Mouse (Mus musculus) ovary, postnatal 36 days (tissue): Measurements from ENCODE around the gene Cyp4a12a.
"Not testable (repeated sequence)": the region's sequence is repeated elsewhere in the genome, so short reads cannot be mapped to it uniquely, and the experiment has no call there.

ENCODE experiments used
- DNase-seq: peaks from one replicate; pipeline ENCODE4 v3.0.0; 2022; ENCODE audit warnings: low spot score, mixed read lengths

Gene Cyp4a12a

DNA sequence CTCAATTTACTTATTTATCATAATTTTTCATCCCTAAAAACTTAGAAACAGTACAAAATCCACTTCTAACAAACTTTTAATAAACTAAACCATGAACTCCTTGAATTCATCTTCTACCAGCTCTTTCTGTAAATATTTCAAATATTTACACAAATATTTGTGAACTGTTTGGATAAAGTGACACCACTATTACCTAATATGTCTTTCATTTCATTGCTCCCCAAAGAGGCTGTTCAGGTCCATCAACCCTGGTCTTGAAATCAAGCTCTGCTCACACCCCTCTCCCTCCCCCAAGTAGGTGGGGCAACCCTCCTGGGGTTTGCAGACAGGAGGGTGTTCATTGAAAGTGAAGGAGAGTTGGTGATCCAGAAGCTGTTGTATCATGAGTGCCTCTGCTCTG, at the start of gene Cyp4a12a:
TSS of gene Cyp4a12a (plus strand) at position 301 of the 400 bp plus-strand sequence.
- DNase-seq = not testable (repeated sequence)

DNA sequence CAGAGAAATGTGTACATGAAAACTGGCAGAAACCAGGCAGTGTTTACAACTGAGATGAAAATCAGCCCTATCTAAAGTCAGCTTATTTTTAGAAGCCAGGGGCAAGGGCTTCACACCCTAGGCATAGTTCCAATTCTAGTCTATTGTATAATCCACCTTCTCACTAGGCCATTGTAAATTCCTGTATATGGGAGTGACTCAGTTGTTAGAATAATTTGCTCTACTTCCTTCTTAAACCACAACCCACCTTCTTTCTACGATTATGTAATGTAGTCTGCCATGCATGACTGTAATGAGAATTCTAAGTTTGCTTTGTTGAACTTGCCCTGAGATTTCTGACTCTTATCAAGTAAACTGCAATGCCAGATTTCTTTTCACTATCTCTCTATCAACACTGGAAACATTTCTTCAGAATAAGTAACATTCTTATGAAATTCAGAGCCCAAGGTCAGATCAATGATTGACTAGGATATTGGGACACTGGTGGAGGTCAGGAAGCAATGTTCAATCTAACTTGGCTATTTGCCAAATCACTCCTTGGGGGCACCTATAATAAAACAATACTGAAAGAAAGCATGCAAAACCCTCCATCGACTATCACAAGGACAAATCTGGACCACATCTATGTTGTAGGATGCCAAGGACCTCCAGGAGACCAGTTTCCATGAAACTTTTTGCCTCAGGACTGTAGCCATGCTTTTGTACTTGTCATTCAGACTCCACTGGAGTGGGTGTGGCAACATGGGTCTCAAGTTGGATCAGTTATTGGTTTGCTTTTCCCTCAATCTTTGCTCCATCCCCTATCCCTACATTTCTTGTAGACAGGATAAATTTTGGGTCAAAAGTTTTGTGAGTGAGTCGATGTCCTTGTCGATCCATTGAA, 33.9 kb upstream of the Cyp4a12a start:
- not testable (repeated sequence) for DNase-seq

DNA sequence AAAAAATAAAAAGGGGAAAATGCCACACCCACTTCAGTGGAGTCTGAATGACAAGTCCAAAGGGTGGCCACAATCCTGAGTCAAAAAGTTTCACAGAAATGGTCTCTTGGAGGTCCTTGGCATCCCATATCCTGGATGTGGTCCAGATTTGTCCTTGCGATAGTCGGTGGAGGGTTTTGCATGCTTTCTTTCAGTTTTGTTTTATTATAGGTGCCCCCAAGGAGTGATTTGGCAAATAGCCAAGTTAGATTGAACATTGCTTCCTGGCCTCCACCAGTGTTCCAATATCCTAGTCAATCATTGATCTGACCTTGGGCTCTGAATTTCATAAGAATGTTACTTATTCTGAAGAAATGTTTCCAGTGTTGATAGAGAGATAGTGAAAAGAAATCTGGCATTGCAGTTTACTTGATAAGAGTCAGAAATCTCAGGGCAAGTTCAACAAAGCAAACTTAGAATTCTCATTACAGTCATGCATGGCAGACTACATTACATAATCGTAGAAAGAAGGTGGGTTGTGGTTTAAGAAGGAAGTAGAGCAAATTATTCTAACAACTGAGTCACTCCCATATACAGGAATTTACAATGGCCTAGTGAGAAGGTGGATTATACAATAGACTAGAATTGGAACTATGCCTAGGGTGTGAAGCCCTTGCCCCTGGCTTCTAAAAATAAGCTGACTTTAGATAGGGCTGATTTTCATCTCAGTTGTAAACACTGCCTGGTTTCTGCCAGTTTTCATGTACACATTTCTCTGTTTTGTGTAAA, 20.4 kb upstream of the Cyp4a12a start:
- not testable (repeated sequence) for DNase-seq

DNA sequence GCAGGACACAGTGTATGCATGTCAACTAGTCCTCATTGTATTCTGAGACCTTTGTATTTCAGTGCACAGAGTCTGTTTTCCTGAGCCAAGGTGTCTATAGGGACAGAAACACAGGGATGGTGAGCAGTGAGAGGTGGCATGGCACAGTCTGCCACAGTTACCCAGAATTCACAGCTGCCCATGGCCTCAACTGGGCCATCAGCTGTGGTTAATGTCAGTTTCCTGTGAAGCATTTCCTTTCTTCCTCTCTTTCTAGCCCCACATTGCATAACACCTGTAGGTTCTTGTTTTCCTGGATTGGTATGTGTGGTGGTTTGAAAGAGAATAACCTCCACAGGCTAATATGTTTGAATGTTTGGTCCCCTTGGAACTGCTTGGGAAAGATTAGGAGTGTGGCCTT, 18.5 kb upstream of the Cyp4a12a start:
- DNase-seq = no peak

DNA sequence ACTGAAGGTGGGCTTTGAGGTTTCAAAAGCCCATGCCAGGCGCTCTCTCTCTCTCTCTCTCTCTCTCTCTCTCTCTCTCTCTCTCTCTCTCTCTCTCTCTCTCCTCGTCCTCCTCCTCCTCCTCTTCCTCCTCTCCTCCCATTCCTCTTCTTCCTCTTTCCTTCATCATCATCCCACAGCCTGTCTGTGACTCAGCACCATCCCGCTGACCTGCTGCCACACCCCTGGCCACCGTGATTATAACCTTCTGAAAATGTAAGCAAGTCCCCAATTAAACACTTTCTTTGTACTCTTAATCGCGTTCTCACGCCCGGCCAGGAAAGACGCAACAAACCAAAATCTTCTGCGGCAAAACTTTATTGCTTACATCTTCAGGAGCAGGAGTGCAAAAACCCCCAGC, 18.1 kb upstream of the Cyp4a12a start:
- DNase-seq = not testable (repeated sequence)

DNA sequence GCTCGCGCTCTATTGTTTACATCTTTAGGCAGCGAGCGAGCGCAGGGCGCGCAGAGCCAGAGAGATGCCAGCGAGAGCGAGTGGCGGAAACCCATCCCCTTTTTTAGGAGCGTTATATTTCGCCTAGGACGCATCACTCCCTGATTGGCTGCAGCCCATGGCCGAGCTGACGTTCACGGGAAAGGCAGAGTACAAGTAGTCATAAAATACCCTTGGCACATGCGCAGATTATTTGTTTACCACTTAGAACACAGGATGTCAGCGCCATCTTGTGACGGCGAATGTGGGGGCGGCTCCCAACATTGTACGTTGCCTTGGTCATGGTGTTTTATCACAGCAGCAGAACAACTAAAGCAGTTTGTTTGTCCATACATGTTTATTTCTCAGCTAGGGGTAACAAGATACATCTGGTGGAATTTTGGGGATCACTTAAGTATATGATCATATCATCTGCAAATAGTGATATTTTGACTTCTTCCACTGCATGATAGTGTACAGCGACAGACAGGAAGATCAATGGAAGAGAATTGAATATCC, 17.5 kb upstream of the Cyp4a12a start:
- not testable (repeated sequence) for DNase-seq

DNA sequence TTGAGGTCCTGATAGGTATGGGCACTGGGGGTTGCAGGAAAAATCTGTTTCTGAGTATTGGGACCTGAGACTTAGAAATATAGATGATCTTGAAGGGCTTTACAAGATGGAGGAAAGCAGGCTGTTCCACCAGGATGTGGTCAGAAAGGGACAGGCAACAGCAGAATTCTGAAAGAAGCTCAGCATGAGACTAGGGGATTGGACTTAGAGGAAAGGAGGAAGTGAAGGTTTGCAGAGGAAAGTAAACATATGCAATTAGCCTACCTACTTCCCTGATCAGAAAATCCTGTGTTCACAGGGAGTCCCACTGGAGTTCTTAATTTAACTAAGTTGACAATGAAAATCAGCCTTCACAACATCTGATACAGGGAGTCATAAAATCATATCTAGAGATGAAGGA, 26.9 kb downstream of the Cyp4a12a start:
- DNase-seq = not testable (repeated sequence)

DNA sequence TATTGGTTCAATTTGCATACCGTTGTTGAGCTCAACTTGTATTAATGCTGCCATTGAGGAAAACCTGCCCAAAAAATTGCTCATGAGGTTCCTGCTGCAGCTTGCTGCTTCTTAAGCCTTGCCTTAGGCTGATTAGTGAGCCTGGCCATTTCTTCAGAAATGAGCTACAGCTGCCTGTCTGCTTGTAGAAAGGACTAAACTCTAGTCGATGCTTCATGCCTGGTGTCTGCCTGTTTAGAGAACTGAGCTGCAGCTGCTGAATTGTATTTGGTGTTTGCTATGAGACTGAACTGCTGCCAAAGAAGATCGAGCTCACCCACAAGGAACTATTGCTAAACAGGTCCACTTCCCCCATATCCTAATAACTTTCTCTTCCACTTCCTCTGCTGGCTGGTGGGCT, 66.8 kb downstream of the Cyp4a12a start:
- not testable (repeated sequence) for DNase-seq

DNA sequence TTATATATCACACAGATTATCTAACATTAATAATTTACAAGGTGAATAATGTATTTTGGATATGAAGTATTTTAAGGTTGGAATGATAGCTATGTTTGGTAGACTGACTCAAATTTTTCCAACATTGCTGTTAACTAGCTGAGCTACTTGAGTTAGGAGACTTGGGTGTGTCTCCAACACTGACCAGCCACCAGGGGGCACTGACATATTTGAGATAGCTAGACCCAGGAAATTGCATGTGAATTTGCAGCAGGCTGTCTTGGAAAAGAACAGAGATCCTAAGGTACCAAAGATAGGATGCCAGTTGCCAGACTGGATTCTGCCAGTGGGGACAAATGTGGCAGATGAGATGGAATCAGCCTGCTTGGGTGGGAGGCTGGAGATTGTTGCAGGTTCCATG, 69.2 kb downstream of the Cyp4a12a start:
- not testable (repeated sequence) for DNase-seq
